Mouse (Mus musculus) spleen, adult 2 months (tissue): ENCODE results near the gene Zfp697.

Source experiments
- CTCF ChIP-seq: fragments of 200-500 bp; IDR thresholded peaks from 2 replicates; pipeline ENCODE4 v1.5.1; 2011; ENCODE audit warnings: mild to moderate bottlenecking, inconsistent platforms; ENCODE audit not compliant: insufficient read depth, insufficient read length, insufficient replicate concordance; ENCODE audit errors: extremely low read depth
- POLR2A ChIP-seq: fragments of 200-500 bp; IDR thresholded peaks from 2 replicates; pipeline ENCODE4 v1.6.1; 2011; ENCODE audit warnings: low read depth, low read length, inconsistent platforms

DNA sequence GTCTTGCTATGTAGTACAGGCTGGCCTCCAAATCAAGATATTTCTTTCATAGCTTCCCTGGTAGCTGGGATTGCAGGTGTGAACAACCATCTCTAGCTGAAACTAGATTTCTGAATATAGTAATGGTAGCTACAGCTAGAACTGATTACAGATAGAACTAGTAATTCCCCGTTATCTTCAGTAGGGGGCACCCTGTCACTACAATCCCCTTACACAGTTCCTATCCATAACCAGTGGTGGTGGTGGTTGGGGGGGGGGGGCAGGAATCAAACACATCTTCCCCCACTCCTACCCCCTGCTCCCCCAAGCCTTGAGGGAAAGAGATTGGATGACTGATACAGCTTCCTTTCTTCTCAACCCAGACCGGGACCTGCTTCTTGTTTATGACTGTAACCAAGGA lies 19.5 kb upstream of the Zfp697 start:
- peak; percentile 37; the same call in 1 of the 2 replicates for TF ChIP-seq CTCF
- TF ChIP-seq POLR2A: no peak
